Mouse (Mus musculus): ENCODE data around the gene Gm44579.

Gene Gm44579

DNA sequence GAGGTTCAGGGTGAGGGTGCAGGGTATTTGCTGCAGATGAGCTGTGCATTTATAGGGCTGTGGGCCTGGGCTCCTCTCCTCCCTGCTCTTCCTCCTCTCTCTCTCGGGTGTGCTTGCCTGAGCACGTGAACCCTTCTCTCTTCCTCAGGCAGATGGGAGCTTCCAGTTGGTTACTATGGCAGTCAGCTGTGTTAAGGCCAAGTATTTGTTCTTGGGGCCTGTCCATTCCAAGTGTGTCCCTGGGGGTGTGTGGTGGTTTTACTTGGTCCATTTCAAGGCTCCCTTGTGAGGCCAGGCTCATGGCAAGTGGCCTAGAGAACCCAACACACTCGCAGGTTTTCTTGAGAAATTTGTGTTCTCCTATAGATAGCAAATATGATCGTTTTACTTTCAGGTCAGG is at the start of gene Gm44579, which contains the start of gene Olfr287:
Gene Gm44579, minus strand, starts transcription at position 101 of the 400 bp plus-strand sequence.
Gene Olfr287, minus strand, starts transcription at position 180 of the 400 bp plus-strand sequence.
- no peak for DNase-seq

DNA sequence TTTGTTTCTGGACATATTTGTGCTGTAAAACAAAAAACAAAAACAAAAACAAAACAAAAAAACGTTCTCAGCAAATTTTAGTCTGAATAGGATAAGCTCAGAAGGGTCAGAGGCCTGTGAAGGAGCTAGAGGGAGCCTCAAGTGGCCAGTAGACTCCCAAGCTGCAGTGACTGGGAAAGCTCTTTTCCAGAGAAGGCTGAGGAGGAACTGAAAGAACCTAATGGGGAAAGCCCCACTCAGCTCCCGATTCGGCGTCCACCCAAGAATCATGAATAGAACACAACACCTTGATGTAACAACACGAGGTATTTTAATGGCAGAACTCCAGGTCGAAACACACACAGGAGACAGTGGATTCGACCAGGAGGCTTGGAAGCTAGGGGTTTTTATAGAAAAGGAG is 37.0 kb upstream of the Gm44579 start:
- DNase-seq = no peak

DNA sequence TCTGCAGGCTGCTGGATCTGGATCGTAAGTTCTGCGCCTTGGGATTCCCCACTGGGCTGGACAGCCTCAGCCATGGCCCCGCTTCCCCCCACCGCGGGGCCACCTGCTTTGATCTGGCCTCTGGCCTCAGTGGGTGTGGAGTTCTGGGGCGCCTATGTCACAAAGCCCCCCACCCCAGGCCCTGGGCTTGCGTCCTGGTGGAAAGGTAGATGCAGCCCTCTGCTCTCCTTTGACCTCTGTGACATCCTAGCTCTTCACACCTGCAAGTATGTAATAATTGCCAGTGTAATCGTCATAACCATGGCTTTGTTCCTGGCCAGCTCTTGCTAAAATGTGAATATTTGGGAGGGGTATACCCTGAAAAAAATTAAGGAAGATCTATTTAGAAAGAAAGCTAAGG is 36.4 kb upstream of the Gm44579 start, which contains the start of gene H1fnt:
Gene H1fnt, minus strand, starts transcription at position 101 of the 400 bp plus-strand sequence.
- DNase-seq = no peak

DNA sequence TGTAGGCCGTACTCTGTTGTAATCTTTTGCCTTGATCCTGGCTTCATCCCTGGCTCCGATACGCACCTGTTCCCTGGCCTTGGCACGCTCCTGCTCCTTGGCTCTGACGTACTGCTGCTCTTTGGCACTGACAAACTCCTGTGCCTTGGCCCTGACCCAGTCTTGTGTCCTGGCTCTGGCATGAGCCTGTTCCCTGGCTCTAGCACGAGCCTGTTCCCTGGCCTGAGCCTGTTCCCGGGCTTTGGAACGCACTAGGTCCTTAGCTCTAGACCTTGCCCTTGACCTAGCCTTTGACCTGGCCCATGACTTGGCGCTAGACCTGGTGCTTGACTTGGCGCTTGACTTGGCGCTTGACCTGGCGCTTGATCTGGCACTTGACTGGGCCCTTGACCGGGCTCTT is 35.5 kb upstream of the Gm44579 start:
- DNase-seq = no peak

DNA sequence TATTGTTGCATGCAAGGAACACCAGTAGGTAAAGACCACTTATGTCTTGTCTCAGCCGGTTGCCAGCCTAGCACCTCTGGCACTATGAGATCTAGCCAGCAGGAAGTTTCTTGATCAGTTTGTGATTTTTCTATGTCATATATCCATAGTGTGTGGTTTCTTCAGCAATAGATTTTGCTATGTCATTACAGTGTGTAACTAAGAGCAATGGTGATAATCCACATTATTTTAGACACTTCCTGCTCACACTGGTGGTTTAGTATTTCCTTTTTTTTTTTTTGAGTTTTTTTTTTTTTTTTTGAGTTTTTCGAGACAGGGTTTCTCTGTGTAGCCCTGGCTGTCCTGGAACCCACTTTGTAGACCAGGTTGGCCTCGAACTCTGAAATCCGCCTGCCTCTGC is 14.7 kb upstream of the Gm44579 start:
- DNase-seq = no peak

DNA sequence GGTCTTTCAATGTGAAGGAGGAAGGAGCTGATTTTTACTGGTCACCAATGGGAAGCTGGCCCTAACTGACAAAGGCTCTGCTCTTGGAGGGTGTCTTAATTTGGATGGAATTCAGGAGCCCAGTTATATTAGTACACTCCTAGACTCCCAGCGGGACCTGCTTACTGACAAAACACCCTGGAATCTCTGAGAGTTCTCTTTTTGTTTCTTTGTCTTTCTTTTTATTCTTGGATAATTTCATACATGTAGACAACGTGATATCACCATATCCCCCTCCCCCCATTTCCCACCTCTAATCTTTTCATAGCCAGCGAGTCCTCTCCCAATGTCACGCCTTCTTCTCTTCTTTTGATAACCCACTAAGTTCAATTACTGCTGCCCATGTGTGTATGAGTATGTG is 13.6 kb upstream of the Gm44579 start, which contains the start of gene Olfr286:
Gene Olfr286, minus strand, starts transcription at position 101 of the 400 bp plus-strand sequence.
- no peak for DNase-seq

DNA sequence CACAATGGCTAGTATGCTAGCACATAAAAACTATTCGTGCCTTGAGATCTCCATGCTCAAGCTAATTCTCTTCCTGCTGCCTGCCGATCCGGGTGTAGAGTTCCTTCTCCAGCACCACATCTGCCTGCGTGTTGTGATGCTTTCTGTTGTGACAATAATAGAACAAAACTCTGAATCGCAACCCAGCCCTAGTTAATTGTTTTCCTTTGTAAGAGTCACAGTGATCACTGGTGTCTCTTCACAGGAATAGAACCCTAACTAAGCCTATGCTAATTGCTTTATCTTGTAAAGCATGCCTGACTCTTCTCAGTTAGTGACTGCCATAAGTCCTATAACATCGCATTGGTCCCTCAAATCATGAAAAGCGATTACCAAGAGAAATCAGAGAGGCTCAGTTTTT is 5.3 kb upstream of the Gm44579 start:
- DNase-seq = no peak

DNA sequence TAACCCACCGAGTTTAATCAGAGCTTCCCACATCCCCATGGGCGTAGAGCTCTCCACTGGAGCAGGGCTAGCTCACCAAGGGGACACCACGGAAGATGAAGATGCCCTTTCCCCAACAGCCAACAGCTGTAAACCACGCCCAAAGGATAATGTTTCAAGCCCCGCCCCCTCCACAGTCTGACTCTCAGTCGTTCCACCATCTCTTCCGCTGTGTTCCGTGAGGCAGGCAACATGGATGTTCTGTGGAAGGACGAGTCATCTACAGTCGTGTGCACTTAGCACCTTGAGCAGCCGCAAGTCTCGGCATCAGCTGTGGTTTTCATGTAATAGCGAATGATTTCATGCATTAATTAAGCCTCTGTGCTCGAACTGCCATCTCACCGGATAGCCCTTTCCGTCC is 4.8 kb upstream of the Gm44579 start:
- DNase-seq = peak; percentile 38

DNA sequence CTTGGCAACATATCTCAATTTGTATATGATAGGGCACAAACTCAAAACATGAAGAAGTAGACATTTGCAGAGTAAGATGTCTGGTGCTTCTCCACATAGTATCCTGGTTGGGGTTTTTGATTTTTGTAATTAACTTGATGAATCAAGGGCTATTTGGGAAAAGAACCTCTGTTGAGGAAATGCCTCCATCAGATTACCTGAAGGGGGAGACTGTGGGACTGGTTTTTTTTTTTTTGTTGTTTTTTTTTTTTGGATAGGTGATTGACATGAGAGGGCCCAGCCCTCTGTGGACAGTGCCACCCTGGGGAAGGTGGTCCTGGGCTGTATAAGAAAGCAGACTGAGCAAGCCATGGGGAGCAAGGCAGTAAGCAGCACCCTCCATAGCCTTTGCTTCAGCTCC is 1.6 kb upstream of the Gm44579 start:
- no peak for DNase-seq

DNA sequence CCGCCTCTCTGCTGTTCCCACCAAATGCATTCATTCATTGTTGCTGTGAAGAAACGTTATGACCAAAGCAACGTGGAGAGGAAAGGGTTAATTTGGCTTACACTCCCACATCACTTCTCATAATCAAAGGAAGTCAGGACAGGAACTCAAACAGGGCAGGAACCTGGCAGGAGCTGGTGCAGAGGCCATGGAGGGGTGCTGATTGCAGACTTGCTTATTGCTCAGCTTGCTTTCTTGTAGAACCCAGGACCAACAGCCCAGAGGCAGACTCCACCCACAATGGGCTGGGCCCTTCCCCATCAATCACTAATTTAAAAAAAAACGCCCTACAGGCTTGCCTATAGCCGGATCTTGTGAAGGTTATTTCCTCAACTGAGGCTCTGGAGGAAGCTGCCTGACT is 6.6 kb downstream of the Gm44579 start:
- no peak for DNase-seq

DNA sequence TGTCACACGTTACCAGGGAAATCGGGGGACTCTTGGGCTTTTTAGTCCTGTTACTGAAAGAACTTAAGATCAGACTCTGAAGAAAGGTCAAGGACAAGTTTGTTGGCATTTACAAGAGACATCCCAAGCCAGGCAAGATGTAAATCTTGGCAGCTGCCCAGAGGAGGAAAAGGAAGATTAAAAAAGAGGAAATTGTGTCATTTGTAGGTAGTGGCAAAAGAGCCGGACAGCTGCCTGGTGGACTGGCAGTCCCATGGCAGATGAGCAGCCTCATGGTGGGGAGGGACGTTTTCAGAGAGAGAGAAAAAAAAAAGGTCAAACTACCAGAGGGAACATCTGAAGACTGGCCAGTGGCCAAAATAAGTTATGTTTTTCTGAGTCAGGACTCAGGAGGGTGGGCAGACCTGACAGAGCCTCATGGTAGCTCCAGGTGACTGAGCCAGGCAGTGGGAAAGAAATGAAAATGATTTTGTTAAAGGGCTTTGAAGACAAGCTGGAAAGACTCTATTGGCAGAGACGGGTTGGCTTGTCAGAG is 7.4 kb downstream of the Gm44579 start:
- DNase-seq = no peak

DNA sequence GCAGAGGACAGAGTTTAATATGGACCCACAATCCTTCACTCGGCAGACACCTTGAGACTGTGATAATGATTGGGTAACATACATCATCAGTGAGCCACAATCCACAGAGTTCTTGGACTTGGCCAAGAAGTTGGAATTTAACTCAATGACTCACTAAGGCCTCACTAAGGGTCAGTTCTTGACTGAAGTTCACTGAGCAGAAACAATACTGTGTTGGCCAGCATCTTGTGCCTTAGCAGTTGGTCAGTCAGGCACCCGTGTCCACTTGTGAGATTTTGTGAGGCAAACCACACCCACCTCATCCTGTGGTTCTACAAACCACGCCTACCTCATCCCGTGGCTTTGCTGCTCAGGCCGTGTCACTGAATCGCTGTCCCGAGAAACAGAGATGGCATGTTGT is 11.1 kb downstream of the Gm44579 start:
- no peak for DNase-seq

DNA sequence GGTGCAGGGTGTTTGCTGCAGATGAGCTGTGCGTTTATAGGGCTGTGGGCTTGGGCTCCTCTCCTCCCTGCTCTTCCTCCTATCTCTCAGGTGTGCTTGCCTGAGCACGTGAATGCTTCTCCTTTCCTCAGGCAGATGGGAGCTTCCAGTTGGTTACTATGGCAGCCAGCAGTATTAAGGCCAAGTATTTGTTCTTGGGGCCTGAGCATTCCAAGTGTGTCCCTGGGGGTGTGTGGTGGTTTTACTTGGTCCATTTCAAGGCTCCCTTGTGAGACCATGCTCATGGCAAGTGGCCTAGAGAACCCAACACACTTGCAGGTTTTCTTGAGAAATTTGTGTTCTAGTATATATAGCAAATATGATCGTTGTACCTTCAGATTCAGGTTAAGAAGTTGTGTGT is 25.3 kb downstream of the Gm44579 start, which contains the start of gene Olfr288:
Gene Olfr288, minus strand, starts transcription at position 101 of the 400 bp plus-strand sequence.
- no peak for DNase-seq

DNA sequence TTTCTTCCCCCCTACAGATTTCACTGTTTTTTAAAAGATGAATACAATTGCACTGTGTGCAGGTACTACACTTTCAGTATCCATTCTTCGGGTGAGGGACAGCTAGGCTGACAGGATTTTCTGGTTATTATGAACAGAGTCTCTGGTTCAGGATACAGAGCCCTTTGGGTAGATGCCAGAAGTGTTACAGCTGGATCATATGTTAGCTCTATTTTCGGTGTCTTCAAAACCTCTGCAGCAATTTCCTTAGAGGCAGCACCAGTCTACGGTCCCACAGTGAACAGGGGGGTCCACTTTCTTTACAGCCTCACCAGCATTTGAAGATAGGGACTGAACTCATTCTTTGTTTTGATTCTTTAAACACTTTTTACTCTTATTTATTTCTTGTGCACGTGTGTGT is 36.3 kb downstream of the Gm44579 start:
- DNase-seq = no peak

DNA sequence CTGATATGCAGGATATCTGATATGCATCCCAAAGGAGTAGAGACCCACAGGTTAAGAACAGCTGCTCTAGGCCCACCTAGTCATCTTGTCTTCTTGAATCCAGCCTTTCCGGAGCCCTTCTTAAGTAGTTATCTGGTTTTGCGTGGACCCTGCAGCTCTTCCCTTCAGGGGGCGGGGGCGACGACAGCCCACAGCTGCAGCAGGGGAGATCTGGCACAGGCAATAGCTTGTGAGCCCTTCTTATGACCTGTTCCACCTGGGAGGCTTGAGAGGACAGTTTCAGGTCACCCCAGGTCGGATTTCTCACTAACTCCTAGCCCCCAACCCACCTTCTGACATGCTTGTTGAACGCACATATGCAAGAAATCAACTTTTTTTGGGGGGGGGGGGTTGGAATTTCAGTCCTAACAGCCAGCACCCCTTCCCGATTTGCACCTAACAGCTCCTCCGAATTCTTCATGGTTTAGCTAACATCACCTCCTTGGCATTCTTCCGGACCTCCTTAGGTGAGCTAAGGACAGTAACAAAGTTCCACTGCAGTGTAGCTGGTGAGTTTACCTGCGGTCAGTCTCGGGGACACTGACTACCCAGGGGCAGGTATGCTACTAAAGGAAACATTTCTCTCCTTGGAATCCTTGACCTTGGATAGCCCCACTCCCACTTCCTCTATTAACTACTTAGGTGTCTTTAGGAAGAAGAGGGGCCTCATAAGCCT is 38.8 kb downstream of the Gm44579 start:
- no peak for DNase-seq

DNA sequence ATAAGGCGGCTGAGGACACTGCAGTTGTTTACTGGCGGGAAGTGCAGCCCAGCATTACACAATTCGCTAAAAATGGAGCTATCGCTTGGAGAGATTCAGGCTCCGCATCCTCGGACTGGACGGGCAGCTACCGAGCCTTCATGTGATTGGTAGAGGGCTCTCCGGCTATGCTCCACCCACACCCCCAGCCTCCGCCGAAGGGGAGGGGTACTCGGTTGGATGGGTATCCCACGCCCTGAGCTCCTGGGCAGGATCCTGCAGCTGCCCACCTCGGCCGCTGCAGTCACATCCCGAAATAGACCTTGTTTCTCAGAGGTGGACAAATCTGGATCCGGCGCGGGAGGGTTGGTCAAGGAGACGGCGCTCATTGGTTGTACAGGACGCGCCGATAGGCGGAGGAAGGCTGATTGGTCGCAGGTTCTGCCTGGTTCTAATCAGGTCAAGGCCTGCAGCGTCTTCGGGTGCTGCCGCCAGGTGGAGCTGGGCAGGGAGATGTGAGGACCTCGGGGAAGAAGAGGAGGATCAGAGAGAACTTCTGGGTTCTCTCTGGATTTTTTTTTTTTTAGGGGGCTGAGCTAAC is 39.6 kb downstream of the Gm44579 start:
- DNase-seq = peak; percentile 95

DNA sequence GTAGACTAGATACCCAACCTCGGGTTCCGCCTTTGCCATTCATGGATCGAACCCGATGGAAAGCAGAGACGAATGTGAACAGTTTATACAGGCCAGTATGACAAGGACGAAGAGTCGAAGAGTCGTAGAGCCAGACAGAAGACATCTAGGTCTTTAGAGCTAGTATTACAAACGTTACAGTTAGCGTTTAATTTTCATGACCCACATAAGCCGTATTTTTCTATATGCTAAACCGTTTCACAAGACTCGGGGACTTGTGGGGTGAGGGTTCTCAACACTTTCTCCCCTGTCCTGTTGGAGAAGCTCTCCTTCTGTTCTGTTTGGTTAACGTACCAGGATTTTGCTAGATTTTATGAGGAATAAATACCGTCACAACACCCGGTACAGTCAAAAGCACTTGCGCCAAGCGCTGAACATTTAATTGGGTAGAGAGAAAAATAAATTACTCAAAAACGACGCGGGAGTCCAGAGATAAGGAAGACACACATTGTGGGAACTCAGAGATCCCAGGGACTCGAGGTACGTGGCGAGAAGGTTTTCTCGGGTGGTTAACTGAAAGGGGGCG is 40.1 kb downstream of the Gm44579 start:
- DNase-seq = no peak

DNA sequence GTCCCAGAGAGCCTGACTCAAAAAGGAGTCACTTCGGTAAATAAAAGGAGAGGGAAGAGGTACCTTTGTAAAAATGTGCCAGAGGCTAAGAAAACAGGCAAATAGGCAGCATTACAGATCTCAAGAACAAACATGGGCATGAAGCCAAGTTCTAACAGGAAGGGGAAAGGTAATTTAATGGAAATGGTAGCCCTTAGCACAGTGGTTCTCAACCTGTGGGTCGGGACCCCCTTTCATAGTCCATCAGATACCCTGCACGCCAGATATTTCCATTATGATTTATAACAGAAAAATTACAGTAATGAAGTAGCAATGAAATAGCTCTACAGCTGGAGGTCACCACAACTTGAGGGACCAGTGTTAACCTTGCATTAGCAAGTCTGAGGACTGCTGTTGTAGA is 43.5 kb downstream of the Gm44579 start:
- no peak for DNase-seq

DNA sequence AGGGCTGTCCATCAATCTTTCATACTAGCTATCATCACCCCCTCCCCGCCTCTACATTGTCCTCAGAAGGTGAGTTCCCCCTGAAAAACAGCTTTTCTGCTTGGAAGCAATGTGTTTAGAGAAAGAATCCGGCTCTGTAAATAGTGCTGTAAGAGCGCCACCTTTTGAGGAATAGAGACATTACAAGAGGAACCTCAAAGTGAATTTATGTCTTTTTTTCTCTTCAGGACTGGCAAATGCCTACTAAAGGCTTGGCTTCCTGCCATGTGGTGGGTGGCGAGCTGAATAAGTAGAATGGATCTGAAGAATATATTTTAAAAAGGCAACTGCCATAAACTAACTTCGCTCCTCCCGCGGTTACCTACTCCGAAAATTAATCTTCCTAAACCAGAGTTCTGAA is 47.0 kb downstream of the Gm44579 start:
- peak; percentile 74 for DNase-seq

DNA sequence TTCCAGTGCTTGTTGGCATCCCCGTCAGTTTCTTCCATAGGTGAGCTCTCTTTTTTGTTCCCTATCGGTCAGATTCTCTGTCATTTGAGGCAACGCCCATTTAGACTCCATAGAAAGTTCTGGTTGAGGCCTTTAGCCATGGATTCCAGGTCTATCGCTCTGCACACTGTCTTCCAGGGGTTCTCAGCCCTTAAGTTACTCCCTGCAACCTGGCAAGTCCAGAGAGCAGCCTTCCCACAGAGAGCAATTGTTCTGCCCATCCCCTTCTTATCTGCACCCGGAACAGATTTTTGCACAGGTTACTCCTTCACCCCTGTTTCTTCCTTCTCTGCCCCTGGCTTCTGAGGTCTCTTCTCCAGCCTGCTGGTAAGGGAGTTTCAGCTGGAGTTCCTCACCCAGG is 48.7 kb downstream of the Gm44579 start:
- DNase-seq = no peak

DNA sequence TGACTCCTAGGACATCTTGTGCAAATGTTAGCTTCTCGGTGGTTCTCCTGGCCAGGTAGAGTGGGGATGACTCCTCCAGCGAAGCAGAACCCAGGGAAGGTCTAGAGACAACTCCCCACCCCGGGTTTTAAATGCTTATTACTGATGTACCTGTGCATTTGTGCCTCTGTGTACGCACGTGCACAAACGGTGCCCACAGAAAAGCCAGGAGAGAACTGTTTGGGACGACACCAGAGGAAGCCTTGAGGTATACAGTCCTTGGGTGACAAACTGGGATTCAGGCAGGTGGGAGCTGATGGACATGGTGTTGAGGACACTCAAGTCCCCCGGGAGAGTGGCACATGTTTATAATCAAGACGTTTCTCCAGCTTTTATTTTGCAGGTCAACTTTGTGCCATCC is 49.9 kb downstream of the Gm44579 start:
- DNase-seq = no peak

DNA sequence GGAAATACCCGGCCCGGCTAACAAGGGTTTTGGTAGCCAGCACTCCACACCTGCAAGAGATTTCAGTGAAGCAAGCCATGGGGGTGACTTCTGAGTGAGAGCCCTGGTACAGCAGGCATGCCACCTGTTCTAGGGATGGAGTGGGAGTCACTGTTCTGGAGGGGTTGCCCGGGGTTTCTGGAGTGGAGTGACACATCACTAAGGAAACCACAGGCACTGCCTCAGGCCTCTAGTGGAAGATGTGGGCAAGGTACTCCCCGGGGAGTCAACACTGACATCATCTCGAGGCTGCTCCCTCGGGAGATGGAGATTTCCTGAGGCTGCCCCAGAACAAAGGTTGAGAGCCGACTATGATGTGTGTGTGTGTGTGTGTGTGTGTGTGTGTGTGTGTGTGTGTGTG is 50.4 kb downstream of the Gm44579 start:
- peak; percentile 40 for DNase-seq

DNA sequence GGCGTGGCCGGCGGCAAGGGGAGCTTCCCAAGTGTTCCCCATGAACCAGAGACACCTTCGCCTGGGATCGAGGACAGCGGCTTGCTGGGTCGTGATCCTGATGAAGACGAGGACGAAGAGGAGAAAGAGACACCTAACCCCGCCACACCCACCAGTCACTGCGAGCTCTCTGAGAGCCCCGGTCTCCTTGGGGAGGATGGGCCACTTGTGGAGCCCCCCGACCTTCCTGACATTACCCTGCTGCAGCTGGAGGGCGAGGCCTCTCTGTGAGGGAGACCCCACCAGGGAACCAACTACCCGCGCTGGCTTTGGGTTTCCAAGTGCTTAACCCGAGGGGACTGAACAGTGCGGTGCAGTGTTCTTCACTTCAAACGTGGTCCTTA is 52.2 kb downstream of the Gm44579 start:
- no peak for DNase-seq

All from embryo, embryonic 11 days (tissue).